11 mouse cellular contexts compared by ENCODE assay signal in genomic region chr17:3200328-3200727, GRCm38 (mm10).
A peak's percentile ranks its signal among the peaks of the same experiment; 100 is the strongest.
DNase-seq lines count a peak whose midpoint lies in the region; ATAC-seq and TF ChIP-seq lines count a peak whose summit lies in the region.
"Had no signal": no experiment of that assay in that cellular context is flagged by ENCODE, and none has a peak within 500 bp of the region (broad histone marks: within the 10 kb centered on the region; RNA-seq: fewer than 3 reads in every experiment).

No protein-coding gene starts in this region.

- H3K9ac ChIP-seq in embryonic facial prominence, embryonic 12.5 days, result no peak overlapping the region
- H3K9ac ChIP-seq in intestine, embryonic 15.5 days, result no peak overlapping the region
- H3K9ac ChIP-seq: liver, postnatal 0 days; midbrain, embryonic 12.5 days had no signal

- no peak overlapping the region for H3ac ChIP-seq in myocyte (ENCODE audit: control insufficient read depth, insufficient read length)

- TF ChIP-seq POLR2A in myocyte (IDR thresholded peaks at IDR 0.05; ENCODE audit: insufficient read length, low read depth), result no peak

- peak; percentile 88 for ATAC-seq in embryonic facial prominence, embryonic 12.5 days (ENCODE audit: insufficient number of reproducible peaks, insufficient read depth, low FRiP score, low TSS enrichment)
- no peak for ATAC-seq in intestine, embryonic 15.5 days
- ATAC-seq: liver, postnatal 0 days had no signal

- peaks cover 42% of the 10 kb centered on the region for H3K36me3 ChIP-seq in embryonic facial prominence, embryonic 12.5 days
- H3K36me3 ChIP-seq in myocyte (ENCODE audit: control insufficient read depth, insufficient read depth), result peaks cover 17% of the 10 kb centered on the region
- H3K36me3 ChIP-seq in intestine, embryonic 15.5 days, result peaks cover 19% of the 10 kb centered on the region

- H3K79me2 ChIP-seq in myocyte (ENCODE audit: control insufficient read depth, insufficient read depth), result peaks cover 27% of the 10 kb centered on the region

- no peaks in the 10 kb centered on the region for H3K27me3 ChIP-seq in embryonic facial prominence, embryonic 12.5 days
- no peaks in the 10 kb centered on the region for H3K27me3 ChIP-seq in myocyte (ENCODE audit: control insufficient read depth, insufficient read depth, insufficient read length)
- no peaks in the 10 kb centered on the region for H3K27me3 ChIP-seq in intestine, embryonic 15.5 days (replicated peaks)
- H3K27me3 ChIP-seq: midbrain, embryonic 12.5 days had no signal

- H3K27ac ChIP-seq in layer of hippocampus, adult 2 months, result peak overlapping the region; percentile 51
- no peak overlapping the region for H3K27ac ChIP-seq in embryonic facial prominence, embryonic 12.5 days
- no peak overlapping the region for H3K27ac ChIP-seq in intestine, embryonic 15.5 days
- H3K27ac ChIP-seq: midbrain, embryonic 12.5 days had no signal

- H3K4me2 ChIP-seq in embryonic facial prominence, embryonic 12.5 days (replicated peaks), result no peak overlapping the region
- peak overlapping the region; percentile 65 for H3K4me2 ChIP-seq in myocyte (ENCODE audit: low read depth)
- no peak overlapping the region for H3K4me2 ChIP-seq in intestine, embryonic 15.5 days (replicated peaks)
- H3K4me2 ChIP-seq: midbrain, embryonic 12.5 days had no signal

- no peak overlapping the region for H3K4me3 ChIP-seq in layer of hippocampus, adult 2 months
- no peak overlapping the region for H3K4me3 ChIP-seq in embryonic facial prominence, embryonic 12.5 days
- no peak overlapping the region for H3K4me3 ChIP-seq in myocyte
- H3K4me3 ChIP-seq in intestine, embryonic 15.5 days (replicated peaks), result no peak overlapping the region
- H3K4me3 ChIP-seq: midbrain, embryonic 12.5 days had no signal

- no peaks in the 10 kb centered on the region for H3K9me3 ChIP-seq in embryonic facial prominence, embryonic 12.5 days
- H3K9me3 ChIP-seq in intestine, embryonic 15.5 days, result no peaks in the 10 kb centered on the region
- H3K9me3 ChIP-seq: G1E; midbrain, embryonic 12.5 days had no signal

- TF ChIP-seq CTCF in layer of hippocampus, adult 2 months (conservative IDR thresholded peaks at IDR 0.05), result no peak

- H3K4me1 ChIP-seq in embryonic facial prominence, embryonic 12.5 days, result peaks cover 13% of the 10 kb centered on the region; the same call in 1 of the 2 replicates
- H3K4me1 ChIP-seq in intestine, embryonic 15.5 days (replicated peaks), result no peaks in the 10 kb centered on the region
- H3K4me1 ChIP-seq: midbrain, embryonic 12.5 days had no signal

- no peak for DNase-seq in layer of hippocampus, adult 2 months (ENCODE audit: low spot score in 2 of 2)
- no peak for DNase-seq in layer of hippocampus, adult 9-10 months (ENCODE audit: low spot score)
- DNase-seq in gastrocnemius, postnatal 25 days, result peak; percentile 37
- DNase-seq in cerebellum, postnatal 4 days (ENCODE audit: low spot score in 2 of 2), result no peak
- DNase-seq: liver, postnatal 0 days; thymus, postnatal 4 days had no signal

- 45% methylated on average over 8 of the region's 8 CpGs for whole genome bisulfite sequencing in embryonic facial prominence, embryonic 12.5 days
- 93% methylated on average over 8 of the region's 8 CpGs for WGBS in intestine, embryonic 15.5 days

TF ChIP-seq in myocyte, 11 proteins besides CTCF, POLR2A, EP300 and RAD21:
- TF ChIP-seq SRF (IDR thresholded peaks at IDR 0.05; ENCODE audit: control insufficient read depth, insufficient read length, low read depth) (no peak), MYOG (IDR thresholded peaks at IDR 0.05; ENCODE audit: control insufficient read depth in 1 of 3, insufficient read depth in 1 of 3, insufficient read length in 2 of 3, low read depth in 2 of 3) (peak in 1 of 3 experiments; percentile 66), TCF12 (IDR thresholded peaks at IDR 0.05; ENCODE audit: insufficient read depth, poor library complexity, severe bottlenecking) (peak; percentile 20), POLR2AphosphoS2 (IDR thresholded peaks at IDR 0.05; ENCODE audit: insufficient read length, low read depth) (no peak), CEBPB (IDR thresholded peaks at IDR 0.05; ENCODE audit: insufficient read depth, poor library complexity, severe bottlenecking) (no peak), E2F4 (IDR thresholded peaks at IDR 0.05; ENCODE audit: insufficient read depth) (no peak), REST (IDR thresholded peaks at IDR 0.05; ENCODE audit: insufficient read depth, insufficient read length) (no peak), MYOD1 (IDR thresholded peaks at IDR 0.05; ENCODE audit: control insufficient read depth in 1 of 3, insufficient read length in 2 of 3, low read depth in 2 of 3) (peak in 2 of 3 experiments; percentile 25 to 54), USF1 (IDR thresholded peaks at IDR 0.05; ENCODE audit: low read depth) (no peak), TCF3 (IDR thresholded peaks at IDR 0.05; ENCODE audit: insufficient read length, low read depth) (no peak), MAX (IDR thresholded peaks at IDR 0.05; ENCODE audit: low read depth) (no peak)
